Mouse (Mus musculus) midbrain, embryonic 15.5 days (tissue): ENCODE measurements at regions not wholly inside any gene's neighbourhood (a gene's known extent, or its start where the extent isn't known, plus 50 kb on each side); places are given as distances from the start of the nearest gene placed in this dataset.

Source experiments
- ATAC-seq: fragments of 200-750 bp; cut with Nextera tagmentation; replicated peaks from 2 replicates; pipeline ENCODE4 v1.8.0; 2017; ENCODE audit warnings: moderate TSS enrichment
- H3K27ac ChIP-seq: fragments of 300-500 bp; sonication (generic); 2 replicates; pipeline ENCODE4 v1.5.1; 2015; ENCODE audit warnings: mild to moderate bottlenecking, inconsistent platforms
- H3K27me3 ChIP-seq: fragments of 300-500 bp; sonication (generic); replicated peaks from 2 replicates; pipeline ENCODE4 v1.6.1; 2015; ENCODE audit warnings: inconsistent platforms
- H3K36me3 ChIP-seq: fragments of 300-500 bp; sonication (generic); replicated peaks from 2 replicates; pipeline ENCODE4 v1.6.1; 2015; ENCODE audit warnings: inconsistent platforms
- H3K4me1 ChIP-seq: fragments of 300-500 bp; sonication (generic); 2 replicates; pipeline ENCODE4 v1.6.1; 2015; ENCODE audit warnings: inconsistent platforms
- H3K4me2 ChIP-seq: fragments of 300-500 bp; sonication (generic); 2 replicates; pipeline ENCODE4 v1.6.1; 2015; ENCODE audit warnings: inconsistent platforms, mild to moderate bottlenecking, moderate library complexity
- H3K4me3 ChIP-seq: fragments of 300-500 bp; sonication (generic); 2 replicates; pipeline ENCODE4 v1.5.1; 2015; ENCODE audit warnings: mild to moderate bottlenecking, inconsistent platforms
- H3K9ac ChIP-seq: fragments of 300-500 bp; sonication (generic); 2 replicates; pipeline ENCODE4 v1.6.1; 2015; ENCODE audit warnings: mild to moderate bottlenecking, inconsistent platforms
- H3K9me3 ChIP-seq: fragments of 300-500 bp; sonication (generic); 2 replicates; pipeline ENCODE4 v1.6.1; 2016; ENCODE audit warnings: inconsistent platforms
- WGBS: fragments of 180-500 bp; shearing (Covaris S2); methylation state at CpG from one replicate; pipeline ENCODE4 v1.1.7; 2015; ENCODE audit warnings: mixed read lengths; 5-methylcytosine and 5-hydroxymethylcytosine counted together

- H3K27me3 ChIP-seq = no peaks in the 10 kb centered on the region
- no peaks in the 10 kb centered on the region for H3K36me3 ChIP-seq
- 91% methylated on average over 4 of the region's 4 CpGs for WGBS
Observed at GRCm38 (mm10) chr10:24541990-24542389, 53.3 kb upstream of the Ccn2 start.

More at GRCm38 (mm10) chr10:24541990-24542389, 53.3 kb upstream of the Ccn2 start:
- no peak for ATAC-seq
- no peak overlapping the region for H3K9ac ChIP-seq
- H3K4me3 ChIP-seq = no peak overlapping the region
- no peak overlapping the region for H3K27ac ChIP-seq
- no peaks in the 10 kb centered on the region for H3K4me1 ChIP-seq
- H3K9me3 ChIP-seq = no peaks in the 10 kb centered on the region
- H3K4me2 ChIP-seq = no peak overlapping the region
